Mouse (Mus musculus) embryonic facial prominence, embryonic 13.5 days (tissue): ENCODE measurements around the gene Efemp2. TPM values are rescaled to one million over a fixed set of nuclear protein-coding genes. Genes with fewer than 3 reads are reported as not detected.
"Not testable (repeated sequence)": the region's sequence is repeated elsewhere in the genome, so short reads cannot be mapped to it uniquely, and the experiment has no call there.

Experiments used
- ATAC-seq: fragments of 200-750 bp; cut with Nextera tagmentation; 2 replicates; pipeline ENCODE4 v1.8.0; 2017; ENCODE audit warnings: low read depth; ENCODE audit not compliant: insufficient number of reproducible peaks, insufficient read depth, low FRiP score, low TSS enrichment
- H3K27ac ChIP-seq: fragments of 300-500 bp; sonication (generic); 2 replicates; pipeline ENCODE4 v1.5.1; 2015; ENCODE audit warnings: moderate library complexity, mild to moderate bottlenecking, inconsistent platforms
- H3K27me3 ChIP-seq: fragments of 300-500 bp; sonication (generic); 2 replicates; pipeline ENCODE4 v1.6.1; 2015; ENCODE audit warnings: mild to moderate bottlenecking, inconsistent platforms
- H3K36me3 ChIP-seq: fragments of 300-500 bp; sonication (generic); 2 replicates; pipeline ENCODE4 v1.6.1; 2015; ENCODE audit warnings: mild to moderate bottlenecking, inconsistent platforms
- H3K4me1 ChIP-seq: fragments of 300-500 bp; sonication (generic); 2 replicates; pipeline ENCODE4 v1.6.1; 2015; ENCODE audit warnings: inconsistent platforms
- H3K4me2 ChIP-seq: fragments of 300-500 bp; sonication (generic); 2 replicates; pipeline ENCODE4 v1.6.1; 2015; ENCODE audit warnings: moderate library complexity, mild to moderate bottlenecking, inconsistent platforms
- H3K4me3 ChIP-seq: fragments of 300-500 bp; sonication (generic); 2 replicates; pipeline ENCODE4 v1.5.1; 2015; ENCODE audit warnings: mild to moderate bottlenecking, inconsistent platforms
- H3K9ac ChIP-seq: fragments of 300-500 bp; sonication (generic); 2 replicates; pipeline ENCODE4 v1.6.1; 2015; ENCODE audit warnings: mild to moderate bottlenecking, inconsistent platforms
- H3K9me3 ChIP-seq: fragments of 300-500 bp; sonication (generic); 2 replicates; pipeline ENCODE4 v1.6.1; 2016; ENCODE audit warnings: inconsistent platforms
- WGBS: fragments of 180-500 bp; shearing (Covaris S2); methylation state at CpG from one replicate; pipeline ENCODE4 v1.1.7; 2015; ENCODE audit warnings: mixed read lengths; 5-methylcytosine and 5-hydroxymethylcytosine counted together
- polyA plus RNA-seq: library from polyadenylated mRNA; unstranded; fragments of >200 nt; fragmentation: Nextera tagmentation; extraction: Ambion mirVana; gene quantifications from 2 replicates; pipeline ENCODE4 v1.2.1, GENCODE M21; 2015

Gene Efemp2
- polyA plus RNA-seq, 1 experiment from 2014 or later, result 207 TPM

GRCm38 (mm10) chr19:5483386-5484359 is 9.9 kb downstream of the Efemp2 start:
- H3K36me3 ChIP-seq, result peaks cover 78% of the 10 kb centered on the region
- no peak overlapping the region for H3K9ac ChIP-seq
- ATAC-seq, result no peak
- 92% methylated on average over 19 of the region's 19 CpGs for WGBS
- H3K4me3 ChIP-seq, result no peak overlapping the region
- no peak overlapping the region for H3K4me2 ChIP-seq
- no peaks in the 10 kb centered on the region for H3K9me3 ChIP-seq
- no peak overlapping the region for H3K27ac ChIP-seq
- H3K4me1 ChIP-seq, result peaks cover 20% of the 10 kb centered on the region
- H3K27me3 ChIP-seq, result no peaks in the 10 kb centered on the region

GRCm38 (mm10) chr19:5484496-5484895 is 10.7 kb downstream of the Efemp2 start:
- no peak overlapping the region for H3K4me3 ChIP-seq
- no peaks in the 10 kb centered on the region for H3K27me3 ChIP-seq
- WGBS, result 88% methylated on average over 5 of the region's 5 CpGs
- H3K4me2 ChIP-seq, result no peak overlapping the region
- no peaks in the 10 kb centered on the region for H3K9me3 ChIP-seq
- H3K36me3 ChIP-seq, result peaks cover 70% of the 10 kb centered on the region
- ATAC-seq, result no peak
- peaks cover 22% of the 10 kb centered on the region for H3K4me1 ChIP-seq
- no peak overlapping the region for H3K27ac ChIP-seq
- H3K9ac ChIP-seq, result no peak overlapping the region

- H3K9ac ChIP-seq, result peak overlapping the region; percentile 32; the same call in 1 of the 2 replicates
- H3K27ac ChIP-seq, result no peak overlapping the region
- no peaks in the 10 kb centered on the region for H3K9me3 ChIP-seq
- 95% methylated on average over 8 of the region's 8 CpGs for WGBS
- H3K4me1 ChIP-seq, result peaks cover 26% of the 10 kb centered on the region
- peaks cover 61% of the 10 kb centered on the region for H3K36me3 ChIP-seq
- no peak overlapping the region for H3K4me2 ChIP-seq
- no peak overlapping the region for H3K4me3 ChIP-seq
- no peaks in the 10 kb centered on the region for H3K27me3 ChIP-seq
- no peak for ATAC-seq
Measured at GRCm38 (mm10) chr19:5485371-5485770, 11.6 kb downstream of the Efemp2 start.

GRCm38 (mm10) chr19:5485821-5486220 is 12.1 kb downstream of the Efemp2 start:
- WGBS, result 90% methylated on average over 7 of the region's 7 CpGs
- peak overlapping the region; percentile 32; the same call in 1 of the 2 replicates for H3K9ac ChIP-seq
- ATAC-seq, result no peak
- H3K9me3 ChIP-seq, result no peaks in the 10 kb centered on the region
- no peaks in the 10 kb centered on the region for H3K27me3 ChIP-seq
- no peak overlapping the region for H3K27ac ChIP-seq
- H3K36me3 ChIP-seq, result peaks cover 57% of the 10 kb centered on the region
- H3K4me3 ChIP-seq, result no peak overlapping the region
- peaks cover 26% of the 10 kb centered on the region for H3K4me1 ChIP-seq
- 0 out of 2 replicates have a peak overlapping the region, but pooled peaks have one; percentile 83 for H3K4me2 ChIP-seq

- ATAC-seq, result no peak
- Histone ChIP-seq H3K27ac (peak overlapping the region; percentile 7; the same call in 1 of the 2 replicates), H3K36me3 (peaks cover 52% of the 10 kb centered on the region), H3K9ac (peak overlapping the region; percentile 76), H3K4me1 (peaks cover 26% of the 10 kb centered on the region), H3K27me3 (no peaks in the 10 kb centered on the region), H3K9me3 (no peaks in the 10 kb centered on the region), H3K4me2 (0 out of 2 replicates have a peak overlapping the region, but pooled peaks have one; percentile 83), H3K4me3 (peak overlapping the region; percentile 56; the same call in 1 of the 2 replicates)
- 83% methylated on average over 8 of the region's 8 CpGs for WGBS
Measured at GRCm38 (mm10) chr19:5486286-5486685, 12.5 kb downstream of the Efemp2 start.

- peak overlapping the region; percentile 83 for H3K4me2 ChIP-seq
- WGBS, result 84% methylated on average over 4 of the region's 4 CpGs
- H3K9me3 ChIP-seq, result no peaks in the 10 kb centered on the region
- ATAC-seq, result no peak
- peaks cover 28% of the 10 kb centered on the region for H3K4me1 ChIP-seq
- peak overlapping the region; percentile 56 for H3K4me3 ChIP-seq
- 0 out of 2 replicates have a peak overlapping the region, but pooled peaks have one; percentile 7 for H3K27ac ChIP-seq
- no peaks in the 10 kb centered on the region for H3K27me3 ChIP-seq
- peaks cover 47% of the 10 kb centered on the region for H3K36me3 ChIP-seq
- peak overlapping the region; percentile 76 for H3K9ac ChIP-seq
Measured at GRCm38 (mm10) chr19:5486771-5487170, 13.0 kb downstream of the Efemp2 start.

- Histone ChIP-seq H3K4me3 (peak within 1 kb of the TSS; percentile 56), H3K9ac (peak within 1 kb of the TSS; percentile 76), H3K36me3 (peaks cover 43% of the 10 kb centered on the region), H3K4me2 (peak within 1 kb of the TSS; percentile 83), H3K27ac (peak within 1 kb of the TSS; percentile 99), H3K27me3 (no peaks in the 10 kb centered on the region), H3K9me3 (no peaks in the 10 kb centered on the region), H3K4me1 (peaks cover 38% of the 10 kb centered on the region)
- under 1% methylated on average over 39 of the region's 39 CpGs for WGBS
- peak; percentile 64 for ATAC-seq
Measured at GRCm38 (mm10) chr19:5487768-5488550, 14.2 kb downstream of the Efemp2 start, which contains the start of gene Mus81. TSS of gene Mus81 (minus strand) at chr19:5488402.

- peak overlapping the region; percentile 76 for H3K9ac ChIP-seq
- H3K27ac ChIP-seq, result peak overlapping the region; percentile 99
- under 1% methylated on average over 26 of the region's 26 CpGs for WGBS
- ATAC-seq, result peak; percentile 83
- peak overlapping the region; percentile 56 for H3K4me3 ChIP-seq
- no peaks in the 10 kb centered on the region for H3K27me3 ChIP-seq
- no peaks in the 10 kb centered on the region for H3K9me3 ChIP-seq
- H3K36me3 ChIP-seq, result peaks cover 43% of the 10 kb centered on the region
- H3K4me2 ChIP-seq, result peak overlapping the region; percentile 83
- peaks cover 38% of the 10 kb centered on the region for H3K4me1 ChIP-seq
Measured at GRCm38 (mm10) chr19:5488878-5489571, 15.3 kb downstream of the Efemp2 start.

- H3K9me3 ChIP-seq, H3K27me3 ChIP-seq, ATAC-seq, H3K9ac ChIP-seq: not testable (repeated sequence)
- Histone ChIP-seq H3K4me2 (peak overlapping the region; percentile 83), H3K27ac (peak overlapping the region; percentile 99), H3K4me3 (peak overlapping the region; percentile 99), H3K36me3 (peaks cover 43% of the 10 kb centered on the region), H3K4me1 (peaks cover 38% of the 10 kb centered on the region)
- 49% methylated on average over 10 of the region's 10 CpGs for WGBS
Measured at GRCm38 (mm10) chr19:5489721-5490120, 16.0 kb downstream of the Efemp2 start.

GRCm38 (mm10) chr19:5490313-5490897 is 16.7 kb downstream of the Efemp2 start, which contains the start of gene Cfl1:
TSS of gene Cfl1 (plus strand) at chr19:5490455.
- Histone ChIP-seq H3K4me1 (peaks cover 38% of the 10 kb centered on the region), H3K4me3 (peak within 1 kb of the TSS; percentile 99), H3K9me3 (no peaks in the 10 kb centered on the region), H3K27ac (peak within 1 kb of the TSS; percentile 99), H3K4me2 (peak within 1 kb of the TSS; percentile 83), H3K27me3 (no peaks in the 10 kb centered on the region), H3K36me3 (peaks cover 42% of the 10 kb centered on the region), H3K9ac (peak within 1 kb of the TSS; percentile 97)
- under 1% methylated on average over 62 of the region's 62 CpGs for WGBS
- peak; percentile 15 for ATAC-seq
